Mouse (Mus musculus): ENCODE measurements around the gene Rep15. TPM values are rescaled to one million over a fixed set of nuclear protein-coding genes. Genes with fewer than 3 reads are reported as not detected.
A peak's percentile ranks its signal among the peaks of the same experiment; 100 is the strongest.

The Rep15 gene
- polyA plus RNA-seq, 1 experiment from 2014 or later = 0.35 TPM

DNA sequence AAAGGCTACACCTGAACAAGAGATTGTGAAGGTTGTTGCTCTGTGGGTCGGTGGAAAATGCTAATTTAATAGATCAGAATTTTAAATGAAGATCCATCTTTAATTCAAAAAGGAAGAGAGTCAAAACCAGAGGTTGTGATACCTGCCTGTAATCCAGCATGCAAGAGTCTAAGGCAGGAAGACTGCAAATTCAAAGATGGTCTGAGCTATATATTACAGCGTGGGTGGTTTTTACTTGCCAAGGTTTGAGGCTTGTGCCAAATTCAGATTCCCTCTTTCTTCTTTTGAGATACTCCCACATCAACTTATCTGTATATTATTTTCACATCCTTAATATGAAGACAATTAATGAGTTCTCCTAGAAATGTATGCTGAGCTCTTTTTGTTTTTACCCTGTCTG is 4.0 kb upstream of the Rep15 start:
- Histone ChIP-seq H3K27ac (replicated peaks) (no peak overlapping the region), H3K4me3 (replicated peaks) (no peak overlapping the region), H3K4me1 (replicated peaks) (no peaks in the 10 kb centered on the region), H3K36me3 (replicated peaks) (peaks cover 13% of the 10 kb centered on the region; the same call in 1 of the 2 replicates), H3K9ac (no peak overlapping the region), H3K4me2 (no peak overlapping the region), H3K9me3 (replicated peaks) (no peaks in the 10 kb centered on the region), H3K27me3 (no peaks in the 10 kb centered on the region)
- no peak for ATAC-seq (ENCODE audit: insufficient read depth)
- WGBS (ENCODE audit: insufficient replicate concordance) = 68% methylated on average over 2 of the region's 2 CpGs

DNA sequence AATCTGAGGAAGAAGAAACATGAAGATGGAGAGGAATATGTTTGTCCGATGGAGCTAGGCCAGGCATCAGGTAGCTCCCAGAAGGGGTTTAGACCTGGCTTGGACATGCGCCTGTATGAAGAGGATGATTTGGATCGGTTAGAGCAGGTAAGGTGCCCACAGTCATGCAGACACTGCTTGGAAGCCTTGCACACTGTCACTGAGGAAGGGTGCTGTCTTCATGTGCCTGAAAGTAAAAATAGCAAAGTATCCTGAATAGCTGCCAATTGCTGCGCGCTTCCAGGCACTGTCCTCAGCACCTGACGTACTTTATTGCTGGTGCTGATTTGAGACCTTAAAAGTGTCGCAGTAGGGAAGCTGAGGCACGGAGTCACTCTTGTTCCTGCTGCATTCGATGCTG is 2.8 kb upstream of the Rep15 start:
- no peak overlapping the region for H3K9ac ChIP-seq
- H3K4me1 ChIP-seq (replicated peaks) = no peaks in the 10 kb centered on the region
- peaks cover 13% of the 10 kb centered on the region; the same call in 1 of the 2 replicates for H3K36me3 ChIP-seq (replicated peaks)
- no peak overlapping the region for H3K4me3 ChIP-seq (replicated peaks)
- no peaks in the 10 kb centered on the region for H3K27me3 ChIP-seq
- ATAC-seq (ENCODE audit: insufficient read depth) = no peak
- no peaks in the 10 kb centered on the region for H3K9me3 ChIP-seq (replicated peaks)
- no peak overlapping the region for H3K4me2 ChIP-seq
- 78% methylated on average over 9 of the region's 9 CpGs for WGBS (ENCODE audit: insufficient replicate concordance)
- no peak overlapping the region for H3K27ac ChIP-seq (replicated peaks)

- no peaks in the 10 kb centered on the region for H3K9me3 ChIP-seq (replicated peaks)
- no peaks in the 10 kb centered on the region for H3K4me1 ChIP-seq (replicated peaks)
- peaks cover 13% of the 10 kb centered on the region; the same call in 1 of the 2 replicates for H3K36me3 ChIP-seq (replicated peaks)
- WGBS (ENCODE audit: insufficient replicate concordance) = 72% methylated on average over 15 of the region's 15 CpGs
- ATAC-seq (ENCODE audit: insufficient read depth) = no peak
- no peak overlapping the region for H3K27ac ChIP-seq (replicated peaks)
- no peak overlapping the region for H3K4me2 ChIP-seq
- H3K9ac ChIP-seq = no peak overlapping the region
- no peaks in the 10 kb centered on the region for H3K27me3 ChIP-seq
- no peak overlapping the region for H3K4me3 ChIP-seq (replicated peaks)
Observed at GRCm38 (mm10) chr6:147030096-147030885, 2.1 kb upstream of the Rep15 start.

- peak; percentile 97 for ATAC-seq (ENCODE audit: insufficient read depth)
- H3K9ac ChIP-seq = peak within 1 kb of the TSS; percentile 77
- peaks cover 17% of the 10 kb centered on the region for H3K36me3 ChIP-seq (replicated peaks)
- no peaks in the 10 kb centered on the region for H3K9me3 ChIP-seq (replicated peaks)
- no peaks in the 10 kb centered on the region for H3K27me3 ChIP-seq
- 3% methylated on average over 66 of the region's 66 CpGs for WGBS (ENCODE audit: insufficient replicate concordance)
- H3K4me1 ChIP-seq (replicated peaks) = peaks cover 21% of the 10 kb centered on the region
- H3K27ac ChIP-seq (replicated peaks) = peak within 1 kb of the TSS; percentile 64
- peak within 1 kb of the TSS; percentile 81 for H3K4me3 ChIP-seq (replicated peaks)
- peak within 1 kb of the TSS; percentile 77 for H3K4me2 ChIP-seq
Observed at GRCm38 (mm10) chr6:147042291-147043290, 10.2 kb downstream of the Rep15 start, which contains the start of gene Mrps35. Mrps35 (plus strand) TSS chr6:147042764.

- Histone ChIP-seq H3K9ac (peak overlapping the region; percentile 77), H3K4me1 (replicated peaks) (peaks cover 21% of the 10 kb centered on the region), H3K27ac (replicated peaks) (no peak overlapping the region), H3K4me2 (peak overlapping the region; percentile 77), H3K4me3 (replicated peaks) (peak overlapping the region; percentile 81), H3K36me3 (replicated peaks) (peaks cover 26% of the 10 kb centered on the region), H3K9me3 (replicated peaks) (no peaks in the 10 kb centered on the region), H3K27me3 (no peaks in the 10 kb centered on the region)
- ATAC-seq (ENCODE audit: insufficient read depth) = no peak
- WGBS (ENCODE audit: insufficient replicate concordance) = 33% methylated on average over 7 of the region's 7 CpGs
Observed at GRCm38 (mm10) chr6:147043633-147044032, 11.2 kb downstream of the Rep15 start.

- Histone ChIP-seq H3K9me3 (replicated peaks) (no peaks in the 10 kb centered on the region), H3K4me1 (replicated peaks) (peaks cover 3% of the 10 kb centered on the region; the same call in 1 of the 2 replicates), H3K27ac (replicated peaks) (no peak overlapping the region), H3K36me3 (replicated peaks) (peaks cover 60% of the 10 kb centered on the region), H3K4me2 (no peak overlapping the region), H3K4me3 (replicated peaks) (no peak overlapping the region), H3K27me3 (no peaks in the 10 kb centered on the region), H3K9ac (no peak overlapping the region)
- ATAC-seq (ENCODE audit: insufficient read depth) = no peak
- 86% methylated on average over 13 of the region's 13 CpGs for WGBS (ENCODE audit: insufficient replicate concordance)
Observed at GRCm38 (mm10) chr6:147049239-147049805, 16.9 kb downstream of the Rep15 start.

GRCm38 (mm10) chr6:147051666-147052065 is 19.3 kb downstream of the Rep15 start:
- peaks cover 70% of the 10 kb centered on the region for H3K36me3 ChIP-seq (replicated peaks)
- H3K4me2 ChIP-seq = no peak overlapping the region
- ATAC-seq (ENCODE audit: insufficient read depth) = peak; percentile 36; the same call in 1 of the 2 replicates
- no peaks in the 10 kb centered on the region for H3K9me3 ChIP-seq (replicated peaks)
- H3K4me1 ChIP-seq (replicated peaks) = no peaks in the 10 kb centered on the region
- no peak overlapping the region for H3K9ac ChIP-seq
- 73% methylated on average over 8 of the region's 8 CpGs for WGBS (ENCODE audit: insufficient replicate concordance)
- H3K27ac ChIP-seq (replicated peaks) = no peak overlapping the region
- H3K27me3 ChIP-seq = no peaks in the 10 kb centered on the region
- H3K4me3 ChIP-seq (replicated peaks) = no peak overlapping the region

DNA sequence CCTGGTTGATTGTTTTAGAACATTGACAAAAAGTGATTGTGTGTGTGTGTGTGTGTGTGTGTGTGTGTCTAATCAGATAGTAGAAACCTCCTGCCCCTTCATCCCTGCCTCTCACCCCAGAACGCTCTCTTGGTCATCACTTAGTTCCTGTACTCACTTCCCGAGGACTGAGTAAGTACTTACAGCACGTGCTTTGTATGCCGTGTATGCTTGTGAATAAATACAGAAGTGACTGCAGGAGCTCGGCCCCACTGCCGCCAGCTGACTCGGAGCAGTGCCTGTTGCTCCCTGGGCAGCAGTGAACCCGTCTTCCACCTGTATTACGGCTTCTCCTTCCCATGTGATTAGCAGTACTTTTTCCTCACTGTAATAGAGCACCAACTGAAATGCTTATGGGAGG is 20.1 kb downstream of the Rep15 start:
- Histone ChIP-seq H3K27ac (replicated peaks) (no peak overlapping the region), H3K4me2 (no peak overlapping the region), H3K4me1 (replicated peaks) (no peaks in the 10 kb centered on the region), H3K4me3 (replicated peaks) (no peak overlapping the region), H3K27me3 (no peaks in the 10 kb centered on the region), H3K36me3 (replicated peaks) (peaks cover 64% of the 10 kb centered on the region), H3K9me3 (replicated peaks) (no peaks in the 10 kb centered on the region), H3K9ac (no peak overlapping the region)
- ATAC-seq (ENCODE audit: insufficient read depth) = no peak
- 83% methylated on average over 9 of the region's 9 CpGs for WGBS (ENCODE audit: insufficient replicate concordance)

DNA sequence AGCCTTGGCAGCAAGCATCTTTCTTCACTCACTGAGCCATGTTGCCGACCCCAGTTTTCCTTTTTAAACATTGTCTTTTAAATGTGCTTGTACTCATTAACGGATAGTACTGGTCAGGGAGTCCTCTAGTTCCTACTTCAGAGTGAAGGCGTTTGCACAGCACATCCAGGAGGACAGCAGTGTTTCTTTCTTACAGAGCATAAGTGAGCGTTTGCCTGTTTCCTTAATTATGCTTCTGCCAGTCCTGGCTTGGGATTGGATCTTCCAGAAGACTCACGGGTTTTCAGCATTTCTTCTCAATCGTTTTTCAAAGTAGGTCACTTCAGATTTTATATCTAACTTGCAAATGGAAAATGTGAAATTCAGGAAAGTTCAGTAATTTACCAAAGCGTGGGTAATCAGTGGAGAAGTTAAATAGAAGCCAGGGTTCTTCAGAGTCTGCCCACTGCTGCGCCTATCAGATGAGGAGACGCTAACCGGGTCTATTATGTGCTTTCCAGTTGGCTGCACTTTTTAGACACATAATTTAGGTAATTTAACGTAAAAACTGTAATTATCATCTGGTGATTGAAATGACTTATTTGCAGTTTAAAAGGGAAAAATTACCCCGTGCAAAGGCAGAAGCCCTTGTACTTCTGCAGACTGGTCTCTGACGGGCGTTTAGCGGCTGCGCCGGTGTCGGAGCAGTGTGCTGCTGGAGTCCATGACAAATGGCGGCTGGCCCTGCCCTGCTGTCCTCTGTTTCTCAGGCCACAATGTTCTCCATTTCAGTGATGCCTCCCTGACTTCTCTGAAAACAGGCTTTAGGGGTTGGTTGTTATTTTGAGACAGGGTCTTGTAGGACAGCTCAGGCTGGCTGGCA is 21.6 kb downstream of the Rep15 start:
- no peaks in the 10 kb centered on the region for H3K27me3 ChIP-seq
- H3K9ac ChIP-seq = no peak overlapping the region
- no peak overlapping the region for H3K4me3 ChIP-seq (replicated peaks)
- H3K27ac ChIP-seq (replicated peaks) = no peak overlapping the region
- H3K36me3 ChIP-seq (replicated peaks) = peaks cover 58% of the 10 kb centered on the region
- no peaks in the 10 kb centered on the region for H3K4me1 ChIP-seq (replicated peaks)
- H3K4me2 ChIP-seq = no peak overlapping the region
- no peaks in the 10 kb centered on the region for H3K9me3 ChIP-seq (replicated peaks)
- WGBS (ENCODE audit: insufficient replicate concordance) = 83% methylated on average over 19 of the region's 19 CpGs
- ATAC-seq (ENCODE audit: insufficient read depth) = no peak

DNA sequence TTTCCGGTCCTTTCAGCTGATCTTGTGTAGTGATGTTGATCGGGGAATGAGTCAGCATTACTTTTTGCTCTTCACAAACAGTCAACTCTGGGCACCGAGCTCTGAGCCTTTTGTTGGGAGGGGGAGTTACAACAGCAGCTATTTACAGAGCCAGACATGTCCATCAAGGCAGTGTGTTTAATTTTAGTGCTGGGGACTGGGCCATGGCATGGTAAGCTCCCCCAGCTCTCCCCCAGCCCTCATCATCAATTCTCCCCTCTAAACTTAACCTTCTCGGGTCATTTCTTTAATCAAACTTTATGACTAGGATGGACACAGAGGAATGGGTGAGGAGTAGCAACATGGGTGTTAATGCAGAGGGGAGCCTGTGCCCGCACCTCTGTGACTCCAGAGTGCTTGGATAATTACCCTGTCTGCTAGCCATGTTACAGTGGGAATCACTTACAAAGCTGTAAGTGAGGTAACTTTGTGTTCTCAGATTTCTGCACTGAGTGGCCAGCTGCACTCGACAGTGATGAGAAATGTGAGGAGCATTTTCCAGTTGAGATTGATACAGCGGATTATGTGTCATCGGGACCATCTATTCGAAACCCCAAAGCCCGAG is 23.1 kb downstream of the Rep15 start:
- Histone ChIP-seq H3K4me3 (replicated peaks) (no peak overlapping the region), H3K4me2 (no peak overlapping the region), H3K27ac (replicated peaks) (no peak overlapping the region), H3K4me1 (replicated peaks) (no peaks in the 10 kb centered on the region), H3K27me3 (no peaks in the 10 kb centered on the region), H3K9me3 (replicated peaks) (no peaks in the 10 kb centered on the region), H3K36me3 (replicated peaks) (peaks cover 52% of the 10 kb centered on the region), H3K9ac (no peak overlapping the region)
- no peak for ATAC-seq (ENCODE audit: insufficient read depth)
- WGBS (ENCODE audit: insufficient replicate concordance) = 65% methylated on average over 10 of the region's 10 CpGs
